Mouse (Mus musculus) hindbrain, embryonic 12.5 days (tissue): ENCODE results near the gene Fnbp1. TPM values are rescaled to one million over a fixed set of nuclear protein-coding genes. Genes with fewer than 3 reads are reported as not detected.

Experiments used
- ATAC-seq: fragments of 200-750 bp; cut with Nextera tagmentation; 2 replicates; pipeline ENCODE4 v1.8.0; 2017; ENCODE audit warnings: moderate TSS enrichment; ENCODE audit not compliant: low FRiP score
- H3K27ac ChIP-seq: fragments of 300-500 bp; sonication (generic); 2 replicates; pipeline ENCODE4 v1.5.1; 2016; ENCODE audit warnings: mild to moderate bottlenecking
- H3K27me3 ChIP-seq: fragments of 300-500 bp; sonication (generic); 2 replicates; pipeline ENCODE4 v1.6.1; 2016; ENCODE audit warnings: mild to moderate bottlenecking
- H3K36me3 ChIP-seq: fragments of 300-500 bp; sonication (generic); 2 replicates; pipeline ENCODE4 v1.6.1; 2016; ENCODE audit warnings: mild to moderate bottlenecking
- H3K4me1 ChIP-seq: fragments of 300-500 bp; sonication (generic); 2 replicates; pipeline ENCODE4 v1.6.1; 2016
- H3K4me2 ChIP-seq: fragments of 300-500 bp; sonication (generic); replicated peaks from 2 replicates; pipeline ENCODE4 v1.6.1; 2016; ENCODE audit warnings: mild to moderate bottlenecking
- H3K4me3 ChIP-seq: fragments of 300-500 bp; sonication (generic); 2 replicates; pipeline ENCODE4 v1.5.1; 2016; ENCODE audit warnings: mild to moderate bottlenecking
- H3K9ac ChIP-seq: fragments of 300-500 bp; sonication (generic); 2 replicates; pipeline ENCODE4 v1.6.1; 2016; ENCODE audit warnings: mild to moderate bottlenecking, moderate library complexity
- H3K9me3 ChIP-seq: fragments of 300-500 bp; sonication (generic); replicated peaks from 2 replicates; pipeline ENCODE4 v1.6.1; 2016; ENCODE audit warnings: mild to moderate bottlenecking
- WGBS: fragments of 180-500 bp; shearing (Covaris S2); methylation state at CpG from one replicate; pipeline ENCODE4 v1.1.7; 2016; 5-methylcytosine and 5-hydroxymethylcytosine counted together
- polyA plus RNA-seq: library from polyadenylated mRNA; unstranded; fragments of >200 nt; fragmentation: Nextera tagmentation; extraction: Ambion mirVana; gene quantifications from 2 replicates; pipeline ENCODE4 v1.2.1, GENCODE M21; 2016

The Fnbp1 gene
- polyA plus RNA-seq, 1 experiment from 2014 or later, result 18.7 TPM

DNA sequence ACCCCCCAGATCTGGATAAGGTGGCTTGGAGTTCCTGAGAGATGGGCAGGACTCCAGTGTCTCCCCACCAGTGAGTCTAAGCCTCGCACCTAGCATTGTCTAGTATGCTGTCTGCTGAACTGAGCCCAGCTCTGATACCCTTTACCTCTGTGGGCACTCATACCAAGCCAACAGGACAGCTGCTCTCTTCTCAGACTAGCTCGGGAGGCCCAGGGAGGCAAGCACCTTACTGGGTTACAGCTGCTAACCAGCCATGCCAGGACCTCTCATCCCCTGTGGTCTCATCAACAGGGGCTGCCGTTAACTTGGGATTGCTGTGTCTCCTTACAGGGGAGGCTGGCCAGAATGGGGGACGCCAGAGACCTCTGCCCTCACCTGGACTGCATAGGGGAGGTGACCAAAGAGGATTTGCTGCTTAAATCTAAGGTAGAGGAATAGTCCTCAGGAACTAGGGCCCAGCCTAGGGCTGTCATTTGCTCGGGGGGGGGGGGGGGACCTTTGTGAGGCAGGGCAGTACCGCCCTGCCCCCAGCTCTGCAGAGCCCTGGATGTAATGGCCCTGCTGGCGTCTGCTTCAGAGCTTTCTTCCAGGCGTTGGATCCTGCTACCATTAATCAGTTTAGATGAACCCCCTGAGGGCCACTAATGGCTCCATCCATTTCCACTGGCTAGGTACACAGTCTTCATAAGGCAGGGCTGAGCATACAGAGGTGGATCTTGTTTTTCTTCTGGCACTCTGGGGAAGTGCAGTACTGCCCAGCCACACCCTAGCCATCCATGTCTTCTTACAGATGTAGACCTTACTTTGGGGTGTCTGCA, 143.2 kb downstream of the Fnbp1 start:
- Histone ChIP-seq H3K4me2 (no peak overlapping the region), H3K4me3 (no peak overlapping the region), H3K36me3 (peaks cover 29% of the 10 kb centered on the region), H3K27me3 (no peaks in the 10 kb centered on the region), H3K4me1 (0 out of 2 replicates have a peak, but pooled peaks cover 3% of the 10 kb centered on the region), H3K9me3 (no peaks in the 10 kb centered on the region), H3K9ac (no peak overlapping the region), H3K27ac (peak overlapping the region; percentile 32; the same call in 1 of the 2 replicates)
- ATAC-seq, result no peak
- 69% methylated on average over 8 of the region's 8 CpGs for WGBS

- H3K9ac ChIP-seq, result no peak overlapping the region
- H3K4me3 ChIP-seq, result no peak overlapping the region
- H3K27me3 ChIP-seq, result no peaks in the 10 kb centered on the region
- 78% methylated on average over 11 of the region's 11 CpGs for WGBS
- no peaks in the 10 kb centered on the region for H3K9me3 ChIP-seq
- H3K4me2 ChIP-seq, result no peak overlapping the region
- 0 out of 2 replicates have a peak, but pooled peaks cover 3% of the 10 kb centered on the region for H3K4me1 ChIP-seq
- H3K27ac ChIP-seq, result no peak overlapping the region
- no peak for ATAC-seq
- H3K36me3 ChIP-seq, result peaks cover 11% of the 10 kb centered on the region; the same call in 1 of the 2 replicates
These were observed 146.3 kb downstream of the Fnbp1 start for GRCm38 (mm10) chr2:30995432-30995996.

GRCm38 (mm10) chr2:30994853-30995252, 147.0 kb downstream of the Fnbp1 start:
- Histone ChIP-seq H3K9ac (no peak overlapping the region), H3K27ac (no peak overlapping the region), H3K4me3 (no peak overlapping the region), H3K27me3 (no peaks in the 10 kb centered on the region), H3K4me1 (0 out of 2 replicates have a peak, but pooled peaks cover 3% of the 10 kb centered on the region), H3K9me3 (no peaks in the 10 kb centered on the region), H3K36me3 (peaks cover 10% of the 10 kb centered on the region; the same call in 1 of the 2 replicates), H3K4me2 (no peak overlapping the region)
- 97% methylated on average over 4 of the region's 4 CpGs for WGBS
- no peak for ATAC-seq

DNA sequence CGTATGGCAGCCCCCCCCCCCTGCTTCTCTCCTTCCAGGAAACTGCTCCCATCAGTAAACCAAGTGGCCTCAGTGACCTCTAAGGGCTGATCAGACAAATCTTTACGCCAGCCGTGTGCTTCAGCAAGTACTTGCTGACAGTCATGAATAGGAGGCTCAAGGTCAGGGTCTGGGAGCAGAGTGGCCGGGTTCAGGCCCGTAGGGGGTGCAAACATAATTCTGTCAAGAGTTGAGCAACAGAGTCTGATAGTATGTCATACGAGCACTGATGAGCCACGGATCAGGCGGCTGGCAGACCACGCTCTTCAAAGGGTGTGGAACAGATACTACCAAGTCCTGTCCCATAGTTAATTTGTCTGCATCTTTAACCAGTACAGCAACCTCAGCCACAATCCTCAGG, 151.6 kb downstream of the Fnbp1 start:
- no peak overlapping the region for H3K27ac ChIP-seq
- no peak overlapping the region for H3K4me2 ChIP-seq
- ATAC-seq, result no peak
- WGBS, result 91% methylated on average over 9 of the region's 9 CpGs
- H3K4me3 ChIP-seq, result no peak overlapping the region
- H3K4me1 ChIP-seq, result peaks cover 3% of the 10 kb centered on the region; the same call in 1 of the 2 replicates
- H3K36me3 ChIP-seq, result 0 out of 2 replicates have a peak, but pooled peaks cover 9% of the 10 kb centered on the region
- no peaks in the 10 kb centered on the region for H3K9me3 ChIP-seq
- no peaks in the 10 kb centered on the region for H3K27me3 ChIP-seq
- H3K9ac ChIP-seq, result no peak overlapping the region

- no peak overlapping the region; the same call in 1 of the 2 replicates for H3K4me2 ChIP-seq
- ATAC-seq, result no peak
- H3K4me1 ChIP-seq, result peaks cover 18% of the 10 kb centered on the region
- peaks cover 8% of the 10 kb centered on the region; the same call in 1 of the 2 replicates for H3K36me3 ChIP-seq
- no peak overlapping the region for H3K27ac ChIP-seq
- 32% methylated on average over 17 of the region's 17 CpGs for WGBS
- no peak overlapping the region for H3K4me3 ChIP-seq
- no peak overlapping the region for H3K9ac ChIP-seq
- H3K27me3 ChIP-seq, result no peaks in the 10 kb centered on the region
- H3K9me3 ChIP-seq, result no peaks in the 10 kb centered on the region
These were observed 156.4 kb downstream of the Fnbp1 start for GRCm38 (mm10) chr2:30985111-30986020.

- Histone ChIP-seq H3K27me3 (no peaks in the 10 kb centered on the region), H3K4me1 (peaks cover 18% of the 10 kb centered on the region), H3K9me3 (no peaks in the 10 kb centered on the region), H3K9ac (peak overlapping the region; percentile 78), H3K4me3 (peak overlapping the region; percentile 74), H3K27ac (no peak overlapping the region), H3K4me2 (peak overlapping the region; percentile 80), H3K36me3 (peaks cover 21% of the 10 kb centered on the region)
- ATAC-seq, result no peak
- 56% methylated on average over 7 of the region's 7 CpGs for WGBS
These were observed 158.8 kb downstream of the Fnbp1 start for GRCm38 (mm10) chr2:30983024-30983423.

- Histone ChIP-seq H3K9me3 (no peaks in the 10 kb centered on the region), H3K36me3 (peaks cover 31% of the 10 kb centered on the region), H3K4me2 (peak within 1 kb of the TSS; percentile 80), H3K4me1 (peaks cover 18% of the 10 kb centered on the region), H3K27ac (peak within 1 kb of the TSS; percentile 75), H3K9ac (peak within 1 kb of the TSS; percentile 78), H3K27me3 (no peaks in the 10 kb centered on the region), H3K4me3 (peak within 1 kb of the TSS; percentile 74)
- ATAC-seq, result peak; percentile 98
- under 1% methylated on average over 66 of the region's 66 CpGs for WGBS
These were observed 159.9 kb downstream of the Fnbp1 start, which contains the start of the genes BC005624 and Usp20 for GRCm38 (mm10) chr2:30981790-30982513. TSS of gene BC005624 (minus strand) at chr2:30982201. TSS of gene Usp20 (plus strand) at chr2:30982279.

Other genes starting within 250 kb of the Fnbp1 start
- 4.7 and 7.1 TPM in 2 replicates for gene Ptges, start 212.1 kb downstream of the Fnbp1 start, polyA plus RNA-seq
- gene Tor1b, start 189.0 kb downstream of the Fnbp1 start, polyA plus RNA-seq, result 22.9 and 23.2 TPM in 2 replicates
- gene Tor1a, start 174.1 kb downstream of the Fnbp1 start, polyA plus RNA-seq, result 77.1 and 77.7 TPM in 2 replicates
- 75.2 and 75.4 TPM in 2 replicates for gene BC005624, start 159.8 kb downstream of the Fnbp1 start, polyA plus RNA-seq
- 35.0 and 37.9 TPM in 2 replicates for gene Usp20, start 159.7 kb downstream of the Fnbp1 start, polyA plus RNA-seq
- 43.1 and 46.6 TPM in 2 replicates for gene Gpr107, start 10.3 kb upstream of the Fnbp1 start, polyA plus RNA-seq
- 99.8 and 107 TPM in 2 replicates for gene Ncs1, start 103.8 kb upstream of the Fnbp1 start, polyA plus RNA-seq
- gene Hmcn2, start 172.4 kb upstream of the Fnbp1 start, polyA plus RNA-seq, result 0.30 and 0.33 TPM in 2 replicates